In the genomic region with DNA sequence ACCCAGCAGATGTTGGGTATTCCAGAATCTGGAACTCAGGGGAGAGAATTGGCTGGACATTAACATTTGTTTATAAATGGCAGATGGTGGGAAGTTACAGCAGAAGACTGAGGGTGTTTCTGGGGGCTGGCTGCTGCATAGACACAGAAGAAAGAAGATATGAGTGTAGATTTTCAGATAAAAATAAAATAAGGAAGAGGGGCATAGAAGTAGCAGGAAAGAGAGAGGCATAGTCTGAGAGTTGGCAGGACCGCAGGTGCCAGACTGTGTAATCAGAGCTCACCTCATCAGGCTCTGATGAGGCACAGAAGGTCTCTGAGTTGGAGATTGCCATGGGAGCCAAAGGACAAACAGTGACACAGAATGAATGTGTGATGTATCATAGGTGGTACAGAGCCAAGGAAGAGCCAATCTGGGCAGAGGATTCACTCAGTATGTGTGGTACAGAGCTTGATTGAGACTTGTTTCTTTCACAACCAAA, we compare ENCODE assay signal across 11 mouse cellular contexts.
DNase-seq lines count a peak whose midpoint lies in the region.
"Had no signal": no experiment of that assay in that cellular context is flagged by ENCODE, and none has a peak within 500 bp of the region (broad histone marks: within the 10 kb centered on the region; RNA-seq: fewer than 3 reads in every experiment).

No protein-coding gene starts in this region.

- intact Hi-C loops in left cerebral cortex, postnatal 10 days (cut with DNase I) = no loop called here

- DNase-seq in cerebellum, postnatal 14 days = peak; percentile 77 to 83
- DNase-seq in cerebellum, adult 9-10 months = no peak
- peak; percentile 25 for DNase-seq in left cerebral cortex, adult 11 months (ENCODE audit: low spot score)
- no peak for DNase-seq in left cerebral cortex, postnatal 10 days (ENCODE audit: extremely low spot score in 1 of 2, low spot score in 2 of 2)
- peak; percentile 48 to 73 for DNase-seq in layer of hippocampus, postnatal 14 days (ENCODE audit: low spot score in 2 of 2)
- DNase-seq in right cerebral cortex, postnatal 36 days (ENCODE audit: low spot score in 2 of 2) = peak; percentile 9 to 23
- DNase-seq in spleen, adult 12 weeks (ENCODE audit: low spot score) = no peak
- no peak for DNase-seq in urinary bladder, postnatal 25 days (ENCODE audit: low spot score)
- DNase-seq: B cell, adult 2 months; kidney, adult 2 months; liver, embryonic 13.5 days had no signal

Comparison
In these comparisons a context has a peak if more than half of its experiments do, and no peak if none do; other contexts are left out.
1. DNase-seq: peak in cerebellum, postnatal 14 days (2 of 2), left cerebral cortex, adult 11 months (single experiment), layer of hippocampus, postnatal 14 days (2 of 2) and right cerebral cortex, postnatal 36 days (2 of 2); none in cerebellum, adult 9-10 months (single experiment), left cerebral cortex, postnatal 10 days (0 of 2), spleen, adult 12 weeks (single experiment) and urinary bladder, postnatal 25 days (single experiment).